15 mouse cellular contexts compared by ENCODE assay signal in genomic region chr16:85721968-85722367, GRCm38 (mm10).
DNase-seq lines count a peak whose midpoint lies in the region; ATAC-seq and TF ChIP-seq lines count a peak whose summit lies in the region.
"Had no signal": no experiment of that assay in that cellular context is flagged by ENCODE, and none has a peak within 500 bp of the region (broad histone marks: within the 10 kb centered on the region; RNA-seq: fewer than 3 reads in every experiment).

No protein-coding gene starts in this region.

- in situ Hi-C loops in Patski (cut with MboI; ENCODE audit: low pct_unique_long_range_greater_than_20kb), result no loop called here

- intact Hi-C loops in gastrocnemius, adult 2 months (cut with DNase I), result no loop called here
- intact Hi-C loops in gastrocnemius, postnatal 14 days (cut with DNase I; ENCODE audit: low total_unique reads), result no loop called here
- intact Hi-C loops in left cerebral cortex, adult 2 months (cut with DNase I), result no loop called here
- intact Hi-C loops in left cerebral cortex, postnatal 10 days (cut with DNase I), result no loop called here

- peaks cover 4% of the 10 kb centered on the region for H3K27me3 ChIP-seq in Patski
- H3K27me3 ChIP-seq: hindbrain, embryonic 13.5 days; limb, embryonic 15.5 days; megakaryocyte, embryonic 14.5 days had no signal

- TF ChIP-seq CTCF in gastrocnemius, adult 2 months (IDR thresholded peaks at IDR 0.05), result peak; percentile 38; the same call in 1 of the 2 replicates
- TF ChIP-seq CTCF in left cerebral cortex, adult 2 months (IDR thresholded peaks at IDR 0.05), result peak; percentile 26; the same call in 1 of the 2 replicates
- peak; percentile 65 for TF ChIP-seq CTCF in Patski (IDR thresholded peaks at IDR 0.05)

- POLR2A ChIA-PET in Patski (lab: Charles Lee), result no interaction called here

- CTCF ChIA-PET in Patski (lab: Charles Lee), result interaction anchor here (2.0 kb wide), 1 partner anchor 10 kb away, joined by 5 read pairs; no protein-coding TSS in a partner anchor

- no peak for ATAC-seq in Patski

- H3K27ac ChIP-seq in gastrocnemius, adult 2 months, result no peak overlapping the region
- no peak overlapping the region for H3K27ac ChIP-seq in left cerebral cortex, adult 2 months
- H3K27ac ChIP-seq: hindbrain, embryonic 13.5 days; limb, embryonic 15.5 days had no signal

- no peak overlapping the region for H3K4me3 ChIP-seq in gastrocnemius, adult 2 months
- no peak overlapping the region for H3K4me3 ChIP-seq in left cerebral cortex, adult 2 months
- H3K4me3 ChIP-seq: erythroblast, embryonic 14.5 days; hindbrain, embryonic 13.5 days; limb, embryonic 15.5 days; megakaryocyte, embryonic 14.5 days had no signal

- no peak for DNase-seq in gastrocnemius, adult 2 months
- no peak for DNase-seq in gastrocnemius, postnatal 14 days
- no peak for DNase-seq in left cerebral cortex, adult 2 months (ENCODE audit: extremely low spot score in 1 of 2, low spot score in 2 of 2)
- no peak for DNase-seq in left cerebral cortex, postnatal 10 days (ENCODE audit: extremely low spot score in 1 of 2, low spot score in 2 of 2)
- DNase-seq in Patski (ENCODE audit: low read depth, low spot score), result no peak
- peak; percentile 36 for DNase-seq in lung, postnatal 10 days
- DNase-seq in yolk sac, embryonic 10.5 days (ENCODE audit: low spot score), result no peak
- DNase-seq in cerebellum, postnatal 36 days, result no peak
- DNase-seq: cerebellum, postnatal 14 days; kidney, postnatal 14 days; right cerebral cortex, adult 18-20 months had no signal
